Mouse (Mus musculus): Measurements from ENCODE around the gene Pdzd2.

The Pdzd2 gene

GRCm38 (mm10) chr15:12539618-12540302 lies 200.0 kb downstream of the Pdzd2 start:
- in situ Hi-C loops (cut with MboI): no loop called here

GRCm38 (mm10) chr15:12533254-12533653 lies 206.5 kb downstream of the Pdzd2 start:
- in situ Hi-C loops (cut with MboI): no loop called here

DNA sequence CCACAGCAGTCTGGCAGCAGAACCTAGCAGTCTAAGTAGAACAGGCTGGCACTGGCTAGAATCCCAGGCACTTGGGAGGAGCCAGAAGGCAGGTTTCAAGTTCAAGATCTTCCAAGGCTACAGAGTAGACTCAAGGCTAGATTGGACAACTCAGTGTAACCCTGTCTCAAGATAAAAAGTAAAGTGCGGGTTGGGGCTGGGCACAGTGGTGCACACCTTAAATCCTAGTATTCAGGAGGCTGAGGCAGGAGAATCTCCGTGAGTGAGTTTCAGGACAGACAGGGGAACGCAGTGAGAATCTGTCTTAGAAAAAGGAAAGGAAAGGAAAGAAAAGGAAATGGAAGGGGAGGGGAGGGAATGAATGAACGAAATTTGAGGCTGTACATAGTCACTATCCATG lies 207.2 kb downstream of the Pdzd2 start:
- in situ Hi-C loops (cut with MboI): no loop called here

DNA sequence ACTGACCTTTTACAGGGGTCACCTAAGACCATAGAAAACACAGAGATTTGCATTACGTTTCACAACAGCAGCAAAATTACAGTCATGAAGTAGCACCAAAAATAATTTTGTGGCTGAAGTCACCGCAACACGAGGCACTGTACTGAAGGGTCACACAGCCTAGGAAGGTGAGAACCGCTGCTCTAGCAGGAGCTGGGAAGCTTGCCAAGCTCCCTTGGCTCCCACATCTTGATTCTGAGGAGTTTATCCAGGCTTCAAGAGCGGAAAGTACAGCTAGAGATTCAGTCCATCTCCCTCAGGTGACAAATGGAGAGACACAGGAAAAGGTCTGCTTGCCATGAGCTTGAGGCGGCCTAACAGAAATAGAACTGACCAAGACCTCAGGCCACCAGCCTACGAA lies 216.9 kb downstream of the Pdzd2 start:
- in situ Hi-C loops (cut with MboI): no loop called here

DNA sequence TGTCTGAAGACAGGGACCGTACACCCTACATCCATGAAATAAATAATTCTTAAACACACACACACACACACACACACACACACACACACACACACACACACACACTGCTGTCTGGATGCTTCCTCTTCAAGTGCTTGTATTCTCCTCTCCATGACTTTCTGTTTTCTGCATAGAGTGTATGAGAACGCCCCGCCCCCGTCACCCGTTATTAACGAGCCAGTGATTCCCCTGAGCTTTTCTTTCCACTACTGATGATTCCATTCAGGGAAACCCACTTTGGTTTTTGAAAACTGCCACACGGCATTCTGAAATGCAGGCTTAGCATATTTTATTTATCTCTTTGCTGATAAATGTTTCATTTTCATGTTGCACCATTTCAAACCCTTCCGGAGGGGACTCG lies 219.4 kb downstream of the Pdzd2 start:
- in situ Hi-C loops (cut with MboI): no loop called here

- in situ Hi-C loops (cut with MboI): no loop called here
These were observed 221.3 kb downstream of the Pdzd2 start for GRCm38 (mm10) chr15:12518370-12518973.

DNA sequence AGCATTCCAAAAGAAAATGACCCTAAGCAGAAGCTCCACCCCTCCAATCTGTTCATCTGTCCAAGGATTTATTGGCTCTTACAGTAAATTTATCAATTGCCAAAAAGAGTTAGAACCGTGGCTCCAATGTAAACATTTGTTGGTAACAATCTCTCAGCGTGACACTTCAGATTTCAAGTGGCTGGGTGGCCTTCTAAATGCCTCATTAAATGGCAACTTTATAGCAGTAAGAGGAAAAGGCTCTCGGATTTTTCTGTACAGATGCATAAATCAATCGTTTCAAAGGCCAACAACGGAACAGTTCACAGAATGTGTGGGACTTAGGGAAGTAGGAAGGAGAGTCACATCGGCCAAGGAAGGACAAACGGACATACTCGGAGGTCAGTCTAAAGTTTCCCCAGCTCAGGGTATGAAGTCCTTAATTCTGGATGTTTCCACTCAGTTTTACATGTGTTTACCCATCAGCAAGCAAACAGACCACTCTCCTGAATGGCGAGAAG lies 222.4 kb downstream of the Pdzd2 start:
- in situ Hi-C loops (cut with MboI): no loop called here

- in situ Hi-C loops (cut with MboI): no loop called here
These were observed 224.4 kb downstream of the Pdzd2 start for GRCm38 (mm10) chr15:12515272-12515844.

- in situ Hi-C loops (cut with MboI): no loop called here
These were observed 226.2 kb downstream of the Pdzd2 start for GRCm38 (mm10) chr15:12513526-12513925.

- in situ Hi-C loops (cut with MboI): no loop called here
These were observed 230.9 kb downstream of the Pdzd2 start for GRCm38 (mm10) chr15:12508765-12509377.

GRCm38 (mm10) chr15:12507523-12507922 lies 232.2 kb downstream of the Pdzd2 start:
- in situ Hi-C loops (cut with MboI): no loop called here

GRCm38 (mm10) chr15:12506514-12506913 lies 233.2 kb downstream of the Pdzd2 start:
- in situ Hi-C loops (cut with MboI): no loop called here

DNA sequence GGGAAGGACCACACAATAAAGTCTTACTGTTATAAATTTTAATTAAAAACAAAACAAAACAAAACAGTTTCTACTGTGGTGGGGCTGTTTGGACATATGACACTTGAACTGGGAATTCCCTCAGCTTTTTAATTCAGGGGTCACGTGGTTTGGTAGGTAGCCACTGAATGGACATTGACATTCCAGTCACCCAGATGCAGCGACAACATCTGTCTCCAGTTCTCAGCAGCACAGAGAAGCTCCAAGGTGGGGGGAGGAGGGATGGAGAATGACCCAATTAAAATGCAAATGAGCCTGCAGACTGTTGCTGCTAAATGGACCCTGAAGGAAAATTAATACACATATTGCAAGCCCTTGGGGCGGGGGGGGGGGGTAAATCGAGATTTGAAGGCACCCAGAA lies 233.6 kb downstream of the Pdzd2 start:
- in situ Hi-C loops (cut with MboI): no loop called here

DNA sequence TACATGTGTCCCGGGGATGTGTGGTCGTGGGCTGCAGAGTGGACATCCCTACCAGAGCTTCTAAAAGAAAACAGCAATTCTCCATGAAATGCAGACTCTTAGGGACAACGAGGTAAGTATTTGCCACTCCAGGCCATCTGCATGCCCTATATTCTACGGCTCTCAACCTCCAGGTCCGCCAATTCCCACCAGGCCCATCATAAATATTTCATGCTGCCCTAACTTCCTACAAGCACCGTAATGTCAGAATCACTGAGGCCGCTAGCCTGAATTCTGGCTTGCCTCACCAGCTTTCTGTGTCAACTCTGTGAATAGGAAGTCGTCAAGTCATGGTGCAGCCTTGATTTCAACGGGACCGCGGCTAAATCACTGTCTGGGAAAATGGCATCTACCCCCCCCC lies 234.2 kb downstream of the Pdzd2 start:
- in situ Hi-C loops (cut with MboI): no loop called here

DNA sequence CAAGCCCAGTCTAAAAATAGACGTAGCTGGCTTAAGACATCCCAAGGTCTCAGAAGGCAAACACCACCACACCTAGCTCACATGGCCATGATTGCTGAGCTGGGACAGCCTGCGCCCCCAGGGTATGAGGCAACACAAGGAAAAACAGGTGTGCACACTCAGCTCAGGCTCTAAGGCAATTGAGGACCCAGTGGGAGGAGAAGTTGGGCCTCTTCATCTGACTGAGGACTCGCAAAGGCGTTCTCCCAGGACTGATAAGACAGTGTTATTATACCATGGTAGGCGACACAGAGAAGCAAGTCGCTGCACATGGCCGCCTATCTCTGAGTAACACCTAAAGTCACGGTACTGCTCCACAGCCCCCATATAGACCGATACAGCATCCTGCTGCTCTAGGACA lies 235.8 kb downstream of the Pdzd2 start:
- in situ Hi-C loops (cut with MboI): no loop called here

GRCm38 (mm10) chr15:12501924-12502548 lies 237.7 kb downstream of the Pdzd2 start:
- in situ Hi-C loops (cut with MboI): no loop called here

GRCm38 (mm10) chr15:12500674-12501073 lies 239.1 kb downstream of the Pdzd2 start:
- in situ Hi-C loops (cut with MboI): no loop called here

DNA sequence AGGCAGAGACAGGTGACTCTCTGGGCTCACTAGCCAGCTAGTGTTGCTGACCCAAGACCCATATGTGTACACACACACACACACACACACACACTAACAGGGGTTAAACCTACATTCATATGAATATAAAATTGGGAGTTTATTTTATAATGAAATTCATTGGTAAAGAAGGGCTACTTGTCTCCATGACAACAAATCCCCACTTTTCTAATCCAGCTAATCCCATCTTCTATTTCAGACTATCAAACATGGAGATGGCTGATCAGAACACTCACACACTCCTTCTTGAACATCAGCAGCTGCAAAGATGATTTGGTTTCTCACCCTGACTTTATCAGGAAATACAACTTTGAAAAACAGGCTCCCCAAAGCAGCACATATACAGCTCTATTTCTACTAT lies 245.6 kb downstream of the Pdzd2 start:
- in situ Hi-C loops (cut with MboI): no loop called here

DNA sequence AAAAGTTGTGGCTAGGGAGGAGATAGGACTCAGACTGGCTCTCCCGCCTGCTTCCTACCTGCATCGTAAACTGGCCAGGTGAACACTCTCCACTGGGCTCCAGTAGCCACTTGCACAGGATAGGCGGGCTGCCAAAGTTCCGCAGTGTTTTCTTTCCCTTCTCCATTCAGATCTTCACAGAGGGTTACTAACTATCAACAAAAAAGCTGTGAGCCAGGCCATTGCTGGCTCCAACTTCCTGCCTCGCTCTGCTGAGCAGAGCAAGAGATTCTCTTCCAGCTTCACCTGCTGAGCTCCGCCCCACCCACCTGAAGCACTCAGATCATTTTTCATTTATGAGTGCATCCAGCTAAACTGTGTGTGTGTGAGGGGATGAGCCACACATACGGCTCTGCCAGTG lies 246.5 kb downstream of the Pdzd2 start:
- in situ Hi-C loops (cut with MboI): no loop called here

GRCm38 (mm10) chr15:12490969-12491368 lies 248.8 kb downstream of the Pdzd2 start:
- in situ Hi-C loops (cut with MboI): no loop called here

- in situ Hi-C loops (cut with MboI): no loop called here
These were observed 249.2 kb downstream of the Pdzd2 start for GRCm38 (mm10) chr15:12490527-12490926.

GRCm38 (mm10) chr15:12488316-12488715 lies 251.4 kb downstream of the Pdzd2 start:
- in situ Hi-C loops (cut with MboI): no loop called here

All from mature B cell (primary cell).